18 mouse cellular contexts compared by ENCODE assay signal in the genomic region with DNA sequence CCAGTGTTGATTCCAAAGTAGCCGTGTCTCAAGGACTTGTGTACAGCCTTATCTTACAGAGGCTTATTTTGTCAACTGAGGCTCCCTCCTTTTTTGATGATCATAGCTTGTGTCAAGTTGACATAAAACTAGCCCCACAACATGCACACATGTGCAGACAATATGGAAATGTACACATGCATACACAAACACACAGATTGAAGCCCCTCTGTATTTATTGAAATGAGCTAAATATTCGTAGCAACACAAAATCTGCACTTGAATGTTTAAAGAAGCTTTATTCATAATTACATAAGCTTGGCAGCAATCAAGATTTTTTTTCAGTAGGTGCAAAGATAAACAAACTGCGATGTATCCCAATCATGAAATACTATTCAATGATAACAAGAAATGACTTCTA.
"Had no signal": no experiment of that assay in that cellular context is flagged by ENCODE, and none has a peak within 500 bp of the region (broad histone marks: within the 10 kb centered on the region; RNA-seq: fewer than 3 reads in every experiment).

No protein-coding gene starts in this region.

- H3K9ac ChIP-seq: lung, embryonic 14.5 days; midbrain, embryonic 12.5 days; neural tube, embryonic 13.5 days; neural tube, embryonic 15.5 days had no signal

- H3K36me3 ChIP-seq: midbrain, embryonic 10.5 days; midbrain, embryonic 12.5 days; neural tube, embryonic 13.5 days; neural tube, embryonic 15.5 days had no signal

- H3K4me1 ChIP-seq: midbrain, embryonic 10.5 days; midbrain, embryonic 12.5 days; neural tube, embryonic 13.5 days; neural tube, embryonic 15.5 days had no signal

- H3K9me3 ChIP-seq: neural tube, embryonic 15.5 days had no signal

- H3K27me3 ChIP-seq: midbrain, embryonic 12.5 days; neural tube, embryonic 13.5 days; neural tube, embryonic 15.5 days had no signal

- H3K4me2 ChIP-seq: lung, embryonic 14.5 days; midbrain, embryonic 12.5 days; neural tube, embryonic 13.5 days; neural tube, embryonic 15.5 days had no signal

- ATAC-seq: midbrain, embryonic 16.5 days had no signal

- DNase-seq: lung, adult 18-20 months; lung, embryonic 14.5 days; lung, postnatal 10 days; lung, postnatal 4 days; retina, postnatal 1 day; right cerebral cortex, adult 18-20 months; right cerebral cortex, postnatal 25 days; right cerebral cortex, postnatal 4 days; spleen, adult 18-20 months; thymus, adult 18-20 months; thymus, postnatal 14 days; thymus, postnatal 36 days had no signal

- H3K4me3 ChIP-seq: midbrain, embryonic 10.5 days; midbrain, embryonic 12.5 days; myocyte; neural tube, embryonic 13.5 days; neural tube, embryonic 15.5 days had no signal

- H3K27ac ChIP-seq: midbrain, embryonic 10.5 days; midbrain, embryonic 12.5 days; neural tube, embryonic 13.5 days; neural tube, embryonic 15.5 days had no signal
